Mouse (Mus musculus) retina, adult 2 months (tissue): ENCODE measurements around the gene Slc13a4.

Source experiments
- DNase-seq: peaks from one replicate; pipeline ENCODE4 v3.0.0-alpha.2; 2012; ENCODE audit warnings: low read depth, low spot score

Gene Slc13a4

DNA sequence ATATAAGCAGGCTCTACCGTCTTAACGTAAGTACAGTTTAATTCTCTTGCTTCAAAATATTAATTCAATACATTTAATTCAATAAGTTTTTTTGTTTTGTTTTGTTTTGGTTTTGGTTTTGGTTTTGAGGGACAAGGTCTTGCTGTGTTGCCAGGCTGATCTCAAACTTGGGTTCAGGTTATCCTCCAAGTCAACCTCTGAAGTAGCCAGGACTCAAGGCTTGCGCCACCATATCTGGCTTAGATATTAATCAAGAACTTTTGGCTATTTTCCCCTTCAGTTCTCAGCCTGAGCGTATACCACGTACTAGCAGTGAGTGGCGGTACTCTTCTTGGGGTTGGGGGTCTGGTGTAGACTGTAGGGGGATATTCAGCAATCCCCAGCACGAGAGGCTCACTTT, 5.3 kb downstream of the Slc13a4 start:
- DNase-seq: no peak

DNA sequence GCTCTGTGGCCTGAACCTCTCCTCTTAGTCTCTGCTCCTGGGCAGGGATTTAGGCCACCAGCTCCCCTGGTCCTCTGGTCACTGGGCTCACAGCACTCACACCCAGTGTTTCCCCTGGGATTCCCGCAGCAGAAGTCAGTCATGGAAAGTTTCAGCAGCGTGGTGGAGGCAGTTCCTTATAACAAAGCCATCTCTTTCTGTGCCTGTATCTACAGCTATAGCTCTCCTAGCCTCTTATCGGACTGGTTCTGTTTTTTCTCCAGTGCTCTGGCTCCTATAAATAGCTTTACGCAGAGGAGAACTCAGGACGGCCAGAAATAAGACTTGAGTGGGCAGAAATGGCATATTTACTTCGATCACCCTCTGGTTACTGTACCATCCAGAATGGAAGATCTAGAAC, 9.6 kb downstream of the Slc13a4 start:
- DNase-seq: no peak

DNA sequence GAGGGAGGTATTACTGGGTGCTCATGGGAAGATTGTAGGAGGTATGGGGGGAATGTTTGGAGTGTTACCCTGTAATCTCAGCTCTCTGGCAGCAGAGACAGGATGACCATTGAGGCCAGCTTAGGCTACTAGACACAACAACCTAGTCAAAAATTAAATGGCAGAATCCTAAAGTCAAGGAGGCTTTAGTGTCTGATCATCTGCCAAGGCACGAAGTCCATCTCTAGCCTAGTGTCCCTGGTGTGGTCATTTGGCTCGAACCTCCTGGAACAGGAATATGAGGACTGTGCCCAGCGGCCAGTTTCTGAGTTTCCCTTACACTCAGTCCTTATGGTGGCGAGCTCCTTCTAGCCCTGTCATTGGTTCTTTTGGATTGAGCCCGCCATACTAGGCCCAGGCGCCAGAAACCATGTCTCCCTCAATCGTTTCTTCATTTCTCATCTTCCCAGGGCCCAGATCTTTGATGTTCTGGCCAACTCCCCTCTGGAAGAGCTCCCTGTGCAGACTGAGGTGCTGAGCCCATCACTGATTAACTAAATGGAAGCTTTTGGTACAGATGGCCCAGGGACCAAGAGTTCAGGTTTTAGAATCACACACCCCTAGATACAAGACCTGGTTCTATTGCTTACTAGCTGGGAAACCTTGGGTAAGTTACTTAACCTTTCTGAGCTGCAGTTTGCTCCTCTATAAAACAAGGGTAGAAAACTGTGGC, 10.3 kb downstream of the Slc13a4 start:
- DNase-seq: no peak

DNA sequence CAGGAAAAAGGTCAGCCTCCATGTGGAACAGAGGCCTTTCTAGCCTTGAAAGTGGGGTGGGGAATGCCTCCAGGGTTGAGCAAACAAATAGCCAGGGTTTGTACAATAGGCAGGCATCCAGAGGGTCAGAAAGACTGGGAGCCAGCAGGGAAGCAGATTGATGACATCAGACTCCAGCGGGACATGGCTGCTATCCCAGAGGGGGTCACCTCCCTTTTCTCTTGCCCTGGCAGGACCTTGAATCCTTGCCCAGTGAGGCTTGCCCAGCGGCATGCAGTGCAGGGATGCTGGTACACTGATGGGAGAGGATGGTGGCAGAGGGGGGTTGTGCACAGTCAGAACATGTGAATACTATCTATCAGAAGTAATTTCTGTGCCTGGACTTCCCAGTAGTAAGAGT, 10.9 kb downstream of the Slc13a4 start:
- DNase-seq: no peak

DNA sequence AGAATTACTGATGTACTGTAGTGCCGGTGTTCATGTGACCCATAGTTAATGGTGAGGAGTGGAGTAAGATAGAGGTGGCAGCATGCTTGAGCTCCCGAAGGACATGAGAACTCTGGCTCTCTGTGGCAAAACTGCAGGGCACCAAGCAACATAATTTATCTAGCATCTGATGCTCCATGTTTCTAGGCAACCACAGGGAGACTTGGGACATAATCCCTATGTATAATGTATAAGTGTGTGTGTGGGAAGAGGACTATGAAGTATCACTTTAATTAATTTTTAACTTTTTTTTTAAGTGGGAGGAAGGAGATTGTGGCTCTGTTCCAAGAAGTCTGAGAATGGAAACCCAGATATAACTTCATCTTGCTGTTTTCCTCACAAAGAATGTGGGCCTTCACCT, 13.0 kb downstream of the Slc13a4 start:
- DNase-seq: no peak

DNA sequence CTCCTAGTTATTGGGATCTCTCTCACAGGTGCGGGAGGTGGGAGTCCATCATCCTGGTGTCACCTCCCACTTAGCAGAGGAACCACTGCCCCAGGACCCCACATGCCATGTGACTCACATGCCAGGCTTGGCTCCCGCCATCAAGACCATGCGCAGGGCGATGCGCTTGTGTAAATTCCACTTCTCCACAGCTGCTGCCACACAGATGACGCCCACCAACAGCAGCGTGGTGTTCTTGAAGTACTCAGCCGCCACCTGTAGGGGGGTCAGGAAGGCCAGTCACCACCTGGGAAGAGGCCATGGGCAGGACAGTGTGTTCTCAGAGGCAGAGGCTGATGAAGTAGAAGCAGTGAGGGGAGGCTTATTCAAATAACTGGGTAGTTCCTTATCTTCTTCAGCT, 18.3 kb downstream of the Slc13a4 start:
- no peak for DNase-seq

DNA sequence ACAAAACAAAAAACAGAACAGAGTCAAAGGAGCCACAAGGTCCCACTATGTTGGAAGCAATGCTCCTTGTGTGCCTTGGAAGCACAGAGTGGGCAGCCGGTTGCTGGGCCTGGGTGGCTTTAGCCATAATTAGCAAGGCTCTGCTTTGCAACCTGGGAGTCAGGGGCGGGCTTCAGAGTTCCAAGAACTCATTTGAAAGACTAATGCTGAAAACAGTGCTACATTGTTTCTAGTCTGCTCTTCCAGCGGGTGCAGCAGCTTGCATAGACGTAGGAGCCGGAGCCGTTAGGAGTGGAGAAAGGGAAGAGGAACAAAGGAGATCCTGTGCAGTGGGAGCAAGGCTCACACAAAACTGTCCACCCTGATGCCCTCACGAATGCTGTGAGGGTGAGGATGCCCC, 19.0 kb downstream of the Slc13a4 start:
- DNase-seq: no peak

DNA sequence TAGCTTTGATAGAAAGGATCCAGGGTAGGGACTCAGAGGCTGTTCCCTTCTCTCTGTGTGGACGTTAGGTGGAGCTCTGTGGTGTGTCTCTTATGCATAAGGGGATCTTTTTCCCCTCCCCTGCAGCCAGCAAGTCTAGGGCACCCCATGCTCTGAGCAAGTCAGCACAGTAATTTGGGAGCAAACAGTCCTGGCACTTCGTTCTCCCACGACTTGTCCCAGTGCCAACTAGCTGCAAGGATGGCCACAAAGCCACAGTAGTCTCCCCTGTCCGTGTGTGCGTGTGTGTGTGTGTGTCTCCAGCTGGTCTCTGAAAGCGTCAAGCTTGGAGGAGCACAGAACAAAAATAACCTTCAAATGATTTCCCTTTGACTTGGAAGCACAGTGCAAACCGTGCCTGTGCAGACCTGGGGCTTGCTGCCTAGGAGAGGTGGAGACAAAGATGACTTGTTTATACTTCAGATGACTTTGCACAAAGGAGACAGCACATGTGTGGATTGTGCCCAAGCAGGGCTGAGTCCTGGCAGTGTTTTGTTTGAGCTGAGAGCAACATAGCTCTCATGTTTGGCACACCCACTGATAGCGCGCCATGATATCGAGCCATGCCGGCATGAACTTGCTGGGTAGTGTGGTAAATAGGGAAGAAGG, 19.7 kb downstream of the Slc13a4 start:
- DNase-seq: no peak

DNA sequence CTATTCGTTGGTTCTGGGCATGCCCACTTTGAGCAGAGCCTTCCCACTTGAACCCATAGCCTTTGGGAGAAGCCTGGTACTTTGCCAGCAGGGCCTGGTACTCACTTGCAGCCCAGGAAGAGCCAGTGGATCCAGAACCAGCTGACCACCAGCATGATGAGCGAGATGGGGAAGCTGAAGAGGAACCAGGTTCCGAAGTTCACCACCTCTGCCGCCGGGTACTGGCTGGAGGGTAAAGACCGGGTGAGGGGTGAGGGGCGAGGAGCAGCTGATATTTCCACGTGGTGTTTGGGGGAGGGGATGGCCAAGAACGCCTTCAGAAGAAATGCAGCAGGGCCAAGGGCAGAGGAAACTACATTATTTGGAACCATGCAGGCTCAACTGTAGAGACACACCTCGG, 28.6 kb downstream of the Slc13a4 start:
- DNase-seq: no peak

DNA sequence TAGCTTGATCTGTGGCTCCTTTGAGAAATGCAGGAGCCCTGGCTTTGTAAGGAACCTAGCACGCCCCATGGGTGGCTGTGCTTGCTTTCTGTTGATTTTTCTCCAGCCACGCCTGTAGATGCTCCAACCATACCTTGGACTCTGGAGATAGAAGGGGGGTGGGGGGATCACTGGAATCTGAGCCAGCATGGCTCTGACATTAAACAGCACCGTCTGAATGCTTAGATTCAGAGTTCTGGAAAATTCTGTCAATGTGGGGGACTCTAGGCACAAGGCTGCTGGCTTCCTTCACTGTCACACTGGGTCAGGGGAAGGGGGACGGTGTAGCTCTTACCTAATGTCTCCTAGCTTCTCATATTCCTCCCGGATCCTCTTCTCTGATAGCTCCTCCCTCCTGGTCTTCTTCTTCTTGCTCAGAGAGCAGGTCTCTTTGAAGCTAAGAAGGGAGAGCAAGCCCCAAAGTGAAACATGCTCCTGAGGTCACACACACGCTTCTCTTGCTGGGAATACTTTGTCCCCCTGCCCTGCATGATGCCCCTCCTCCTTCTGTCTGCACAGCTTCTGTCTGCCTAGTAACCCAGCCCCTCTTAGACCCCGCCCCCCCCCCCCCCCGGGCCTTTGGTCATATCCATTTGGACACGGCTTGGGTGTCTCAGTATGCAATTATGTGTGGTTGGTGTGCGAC, 29.9 kb downstream of the Slc13a4 start:
- no peak for DNase-seq

DNA sequence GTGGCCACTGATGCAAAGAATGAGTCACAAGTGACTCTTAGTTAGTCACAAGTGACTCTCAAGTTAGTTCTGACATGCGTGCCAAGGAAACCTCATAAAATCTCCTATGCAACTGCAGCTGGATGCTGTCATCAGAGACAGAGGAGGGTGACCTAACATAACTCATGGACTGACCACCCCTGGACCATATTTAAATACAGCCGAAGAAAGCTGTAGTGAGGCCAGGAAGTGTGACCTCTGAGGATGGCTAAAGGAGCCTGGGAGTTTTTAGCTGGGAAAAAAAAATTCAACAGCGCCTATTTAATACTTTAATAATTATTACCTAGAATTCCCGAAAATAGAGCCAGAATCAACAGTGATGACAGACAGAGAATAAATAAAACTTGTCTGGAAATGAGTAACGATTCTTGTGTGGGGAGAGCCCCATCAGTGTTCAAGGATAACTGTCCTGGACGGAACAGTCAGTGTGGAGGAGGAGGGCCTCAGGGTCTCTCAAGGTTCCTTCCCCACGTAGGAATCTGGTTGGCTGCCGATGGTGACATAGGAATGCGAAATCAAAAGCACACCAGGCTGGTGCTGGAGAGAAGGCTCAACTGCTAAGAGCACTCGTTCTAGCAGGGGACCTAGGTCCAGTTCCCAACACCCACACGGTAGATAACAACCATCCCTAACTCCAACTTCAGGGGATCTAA, 34.4 kb downstream of the Slc13a4 start:
- no peak for DNase-seq

DNA sequence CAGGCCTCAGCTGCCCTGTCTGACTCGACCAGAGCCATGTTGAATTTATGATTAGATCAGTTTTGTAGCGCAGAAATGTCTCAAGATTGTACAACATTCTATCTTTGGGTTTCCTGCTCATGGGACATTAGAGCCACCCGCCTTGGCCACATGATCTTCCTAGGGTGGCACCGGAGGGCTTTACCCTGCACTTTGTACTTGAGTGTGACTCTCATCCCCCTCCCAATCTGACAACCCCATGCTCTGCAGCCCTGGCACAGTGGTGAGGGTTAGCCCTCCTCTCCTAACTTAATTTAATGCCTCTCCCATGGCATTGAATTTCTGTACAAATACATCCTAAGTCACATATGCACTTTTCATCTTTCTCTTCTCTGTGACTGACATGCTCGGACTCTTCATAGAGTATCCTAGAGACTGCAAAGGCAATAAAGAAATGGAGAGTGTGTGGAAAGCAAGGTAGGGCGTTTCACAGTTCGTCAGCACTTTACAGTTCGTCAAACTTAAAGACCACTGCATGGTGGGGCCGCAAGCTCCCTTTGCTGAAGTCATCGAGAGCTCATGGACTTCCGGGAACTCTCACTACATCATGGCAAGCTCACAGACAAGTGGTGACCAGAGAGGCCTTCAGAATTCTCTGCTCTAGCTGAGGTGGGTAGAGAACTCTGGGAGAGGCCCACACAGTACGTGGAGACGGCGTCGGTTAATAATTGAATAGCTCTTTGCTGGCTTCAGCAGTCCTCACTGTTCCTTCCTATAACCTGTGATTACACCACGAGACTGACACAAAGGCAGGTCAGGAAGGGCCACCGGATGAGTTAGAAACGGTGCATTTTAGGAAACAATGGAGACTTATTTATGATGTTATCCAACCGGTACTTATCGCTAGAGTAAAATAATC, 35.8 kb downstream of the Slc13a4 start:
- no peak for DNase-seq

DNA sequence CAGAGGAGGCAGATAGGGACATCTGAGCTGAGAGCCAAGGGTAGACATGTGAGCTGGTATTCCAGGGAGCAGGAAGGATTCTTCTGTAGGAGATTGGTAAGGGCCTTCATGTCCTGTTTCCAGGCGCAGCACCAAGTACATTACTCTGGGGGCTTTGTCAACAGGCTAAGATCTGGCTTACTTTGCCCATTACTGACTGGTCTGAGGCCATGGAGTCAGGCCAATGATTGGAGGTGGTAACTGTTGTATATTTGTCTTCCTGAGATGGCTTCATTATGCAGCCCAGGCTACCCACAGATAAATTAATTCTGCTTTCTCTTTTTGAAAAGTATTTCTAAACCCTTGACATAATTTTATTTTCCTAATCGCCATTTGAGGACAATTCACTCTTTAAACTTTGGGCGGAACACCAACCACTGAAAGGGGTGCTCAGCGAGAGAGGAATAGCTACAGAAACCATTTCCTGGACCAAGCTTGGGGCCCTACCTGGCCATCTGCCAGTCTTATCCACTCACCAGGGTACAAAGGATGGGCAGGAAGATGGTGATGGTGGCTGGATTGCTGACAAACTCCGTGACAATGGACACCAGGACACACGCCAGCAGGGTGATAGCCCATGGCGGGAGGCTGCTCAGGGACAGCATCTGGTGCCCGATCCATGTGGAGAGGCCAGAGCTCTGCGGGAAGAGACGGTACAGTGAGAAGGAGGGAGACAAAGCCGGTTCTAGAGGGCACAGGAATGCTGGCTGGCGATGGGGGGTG, 36.7 kb downstream of the Slc13a4 start:
- DNase-seq: no peak

DNA sequence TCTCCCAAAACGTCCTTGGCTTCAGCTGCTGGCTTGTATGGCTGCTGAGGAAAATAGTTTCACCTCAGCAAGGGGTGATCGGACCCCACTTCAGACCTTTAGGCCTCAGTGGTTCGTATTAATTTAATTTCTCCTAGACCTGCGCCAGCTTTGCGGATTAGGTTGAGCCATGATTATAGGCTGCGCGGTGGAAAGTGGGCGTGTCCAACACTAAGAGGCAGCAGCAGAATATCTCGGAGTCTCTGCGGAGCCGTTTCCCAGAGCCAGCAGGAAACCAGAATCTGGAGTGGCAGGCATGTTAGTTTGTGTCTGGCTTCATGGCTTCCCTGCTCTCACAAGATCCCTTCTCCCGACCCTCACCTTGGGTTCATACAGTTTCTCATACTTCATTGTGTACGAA, 38.3 kb downstream of the Slc13a4 start:
- no peak for DNase-seq

DNA sequence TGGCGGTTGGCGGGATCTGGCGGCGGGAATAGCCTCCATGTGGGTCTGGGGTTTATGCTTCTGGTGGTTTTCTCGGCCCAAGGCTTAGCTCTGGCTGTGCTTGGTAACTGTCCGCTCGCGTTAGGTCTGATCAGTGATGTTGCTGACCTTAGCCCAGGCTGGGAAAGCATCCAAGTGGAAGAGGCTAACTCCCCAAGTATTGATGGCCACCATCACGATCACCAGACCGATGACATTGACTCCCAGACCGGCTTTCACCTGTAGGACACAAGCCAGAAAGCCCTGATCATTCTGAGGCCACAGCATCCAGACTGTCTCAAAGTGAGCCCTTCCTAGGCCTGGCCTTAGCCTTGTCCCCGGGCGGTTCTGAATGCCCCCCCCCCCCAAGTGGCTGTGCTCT, 39.2 kb downstream of the Slc13a4 start:
- DNase-seq: no peak

DNA sequence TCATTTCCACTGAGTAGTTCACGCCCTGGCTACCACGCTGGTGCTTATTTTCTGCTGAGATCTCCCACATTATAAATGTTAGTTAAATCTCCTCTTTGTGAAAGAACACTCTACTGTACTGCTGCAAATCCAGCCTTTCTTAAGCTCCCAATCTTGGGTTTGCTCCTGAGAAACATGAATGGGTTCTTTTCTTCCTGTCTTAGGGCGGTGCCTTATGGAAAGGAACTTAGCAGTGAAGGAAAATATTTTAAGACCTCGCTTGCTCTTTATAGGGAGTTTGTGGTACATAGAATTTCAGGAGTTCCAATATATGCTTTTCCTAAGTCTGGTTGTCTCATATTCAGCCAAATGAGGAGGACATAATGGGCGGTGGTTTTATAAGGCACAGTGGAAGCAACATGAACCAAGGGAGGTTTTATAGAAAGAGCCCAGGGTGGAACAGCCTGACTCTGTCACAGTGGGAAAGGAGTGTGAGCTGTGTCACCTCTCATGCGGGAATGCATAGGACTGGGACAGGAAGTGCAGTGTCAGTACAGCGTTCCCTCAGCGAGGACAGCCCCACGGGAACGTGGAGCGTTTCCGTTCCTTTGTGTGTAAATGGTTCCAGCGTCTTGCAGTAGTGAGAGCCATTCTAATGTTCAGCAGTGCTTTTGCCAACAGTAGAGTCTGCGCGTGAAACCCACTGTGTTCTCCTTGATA, 42.2 kb downstream of the Slc13a4 start:
- no peak for DNase-seq

DNA sequence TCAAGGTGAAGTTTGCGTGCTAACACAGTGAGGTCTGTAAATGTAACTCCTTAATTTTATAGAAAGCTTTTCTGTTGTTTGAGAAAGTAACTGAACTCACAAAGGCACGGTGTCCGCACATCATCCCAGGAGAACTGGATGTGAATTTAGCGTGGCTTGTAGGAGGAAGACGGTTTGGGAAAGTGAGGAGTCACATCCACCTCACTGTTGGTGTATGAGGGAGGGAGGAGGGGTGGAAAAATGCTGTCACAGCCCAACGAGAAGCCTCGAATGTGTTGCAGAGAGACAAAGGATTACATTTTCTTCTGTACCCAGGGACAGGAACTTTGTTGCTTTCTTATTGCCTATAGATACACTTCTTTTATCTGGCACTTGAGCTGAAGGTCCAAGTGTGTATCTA, 47.4 kb downstream of the Slc13a4 start:
- no peak for DNase-seq

DNA sequence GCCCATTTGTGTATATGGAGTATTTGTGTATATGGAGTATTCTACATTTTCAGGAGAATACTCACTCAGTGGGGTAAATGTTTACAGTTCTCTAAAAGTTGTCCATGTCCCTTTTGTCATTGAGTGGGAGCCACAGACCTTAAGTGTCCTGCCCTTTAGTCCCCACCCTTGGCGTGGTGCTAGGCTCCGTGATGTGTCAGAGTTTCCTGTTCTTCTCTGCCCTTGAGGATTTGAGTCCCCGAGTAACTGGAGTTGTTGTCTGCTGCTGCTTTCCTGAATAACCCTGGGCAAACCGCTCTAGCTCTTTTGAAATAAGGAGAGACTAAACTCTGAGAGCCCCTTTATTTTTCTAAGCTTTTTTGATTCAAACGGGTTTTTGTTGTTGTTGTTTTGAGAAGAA, 48.4 kb downstream of the Slc13a4 start:
- no peak for DNase-seq

DNA sequence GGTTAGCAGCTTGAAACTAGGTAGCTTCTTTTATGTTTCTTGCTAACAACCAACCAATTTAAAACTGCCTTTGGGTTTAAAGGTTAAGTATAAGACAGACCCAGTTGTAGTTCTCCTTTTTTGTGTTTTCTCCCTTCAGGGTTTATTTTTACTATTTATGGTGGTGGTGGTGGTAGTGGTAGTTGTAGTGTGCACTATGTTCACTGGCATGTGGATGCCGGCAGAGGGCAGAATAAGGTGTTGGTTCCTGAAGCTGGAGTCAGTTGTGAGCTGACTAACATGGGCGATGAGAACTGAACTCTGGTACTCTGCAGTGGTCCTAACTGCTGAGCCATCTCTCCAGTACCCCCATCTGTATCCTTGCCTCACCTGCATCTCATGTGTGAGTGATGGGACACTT, 49.0 kb downstream of the Slc13a4 start:
- DNase-seq: no peak

DNA sequence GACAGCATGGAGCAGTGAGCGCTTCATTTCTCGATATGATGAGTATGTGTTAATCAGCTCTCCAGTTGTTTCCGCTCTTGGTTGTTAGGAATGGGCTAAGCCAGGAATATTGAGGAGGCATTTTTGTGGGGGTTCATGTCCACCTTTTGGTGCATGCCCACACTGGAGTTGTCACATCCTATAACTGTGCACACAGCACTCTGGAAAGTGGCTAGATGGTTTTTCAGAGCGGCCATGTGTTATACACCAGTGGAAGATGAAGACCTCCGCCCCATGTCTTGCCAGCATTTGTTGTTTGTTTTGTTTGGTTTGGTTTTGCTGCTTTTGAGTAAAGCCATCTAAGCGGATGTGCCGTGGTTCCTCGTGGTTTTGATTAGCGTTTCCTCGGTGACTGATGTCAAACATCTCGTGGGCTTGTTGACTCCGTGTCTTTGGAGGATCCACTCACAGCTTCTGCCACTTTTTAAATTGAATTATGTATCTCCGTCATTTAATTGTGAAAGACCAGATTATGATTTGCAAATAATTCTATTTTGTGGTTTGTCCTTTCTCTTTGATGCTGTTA, 50.2 kb downstream of the Slc13a4 start:
- no peak for DNase-seq
